ENCODE assay signal across 30 mouse cellular contexts in genomic region chr6:114905253-114906028, GRCm38 (mm10).
DNase-seq lines count a peak whose midpoint lies in the region; ATAC-seq lines count a peak whose summit lies in the region.
"Had no signal": no experiment of that assay in that cellular context is flagged by ENCODE, and none has a peak within 500 bp of the region (broad histone marks: within the 10 kb centered on the region; RNA-seq: fewer than 3 reads in every experiment).

No protein-coding gene starts in this region.

- peaks cover 12% of the 10 kb centered on the region; the same call in 1 of the 2 replicates for H3K36me3 ChIP-seq in heart, embryonic 10.5 days
- 0 out of 2 replicates have a peak, but pooled peaks cover 6% of the 10 kb centered on the region for H3K36me3 ChIP-seq in lung, embryonic 16.5 days (ENCODE audit: control insufficient read depth, insufficient read depth, low read length)
- no peaks in the 10 kb centered on the region for H3K36me3 ChIP-seq in intestine, embryonic 16.5 days (ENCODE audit: control insufficient read depth, insufficient read depth, low read length)
- H3K36me3 ChIP-seq: limb, embryonic 15.5 days; midbrain, embryonic 13.5 days; neural tube, embryonic 15.5 days; stomach, embryonic 15.5 days had no signal

- H3K4me2 ChIP-seq in lung, embryonic 16.5 days (ENCODE audit: low read depth, low read length) = no peak overlapping the region
- H3K4me2 ChIP-seq in intestine, embryonic 16.5 days (ENCODE audit: low read depth, low read length) = no peak overlapping the region
- H3K4me2 ChIP-seq: forebrain, embryonic 12.5 days; heart, embryonic 11.5 days; hindbrain, embryonic 12.5 days; kidney, embryonic 15.5 days; limb, embryonic 15.5 days; midbrain, embryonic 13.5 days; neural tube, embryonic 15.5 days; stomach, embryonic 15.5 days had no signal

- ATAC-seq in lung, embryonic 16.5 days (ENCODE audit: low read depth) = no peak
- ATAC-seq in CD4-positive, CD25-positive, alpha-beta regulatory T cell, adult 4 months = peak; percentile 8
- no peak for ATAC-seq in intestine, embryonic 16.5 days
- ATAC-seq: hindbrain, postnatal 0 days; liver, postnatal 0 days; midbrain, embryonic 13.5 days had no signal

- H3K9me3 ChIP-seq in heart, embryonic 10.5 days = no peaks in the 10 kb centered on the region
- H3K9me3 ChIP-seq in lung, embryonic 16.5 days (ENCODE audit: control insufficient read depth, low read length) = no peaks in the 10 kb centered on the region
- no peaks in the 10 kb centered on the region for H3K9me3 ChIP-seq in intestine, embryonic 16.5 days (ENCODE audit: control insufficient read depth, low read length)
- H3K9me3 ChIP-seq: forebrain, embryonic 12.5 days; hindbrain, embryonic 12.5 days; kidney, embryonic 15.5 days; limb, embryonic 10.5 days; limb, embryonic 15.5 days; midbrain, embryonic 13.5 days; neural tube, embryonic 15.5 days; stomach, embryonic 15.5 days had no signal

- 61% methylated on average over 8 of the region's 8 CpGs for WGBS in heart, embryonic 10.5 days
- 42% methylated on average over 8 of the region's 8 CpGs for WGBS in lung, embryonic 16.5 days
- 71% methylated on average over 8 of the region's 8 CpGs for WGBS in intestine, embryonic 16.5 days

- H3K27me3 ChIP-seq in heart, embryonic 10.5 days (ENCODE audit: insufficient read depth, poor library complexity, severe bottlenecking) = no peaks in the 10 kb centered on the region
- H3K27me3 ChIP-seq in lung, embryonic 16.5 days (ENCODE audit: control insufficient read depth, insufficient read depth, low read depth, low read length) = no peaks in the 10 kb centered on the region
- no peaks in the 10 kb centered on the region for H3K27me3 ChIP-seq in intestine, embryonic 16.5 days (replicated peaks; ENCODE audit: control insufficient read depth, insufficient read depth, low read length)
- H3K27me3 ChIP-seq: forebrain, embryonic 12.5 days; hindbrain, embryonic 12.5 days; kidney, embryonic 15.5 days; limb, embryonic 15.5 days; midbrain, embryonic 13.5 days; neural tube, embryonic 15.5 days; stomach, embryonic 15.5 days had no signal

- H3K4me1 ChIP-seq in heart, embryonic 10.5 days = peaks cover 85% of the 10 kb centered on the region
- H3K4me1 ChIP-seq in lung, embryonic 16.5 days (replicated peaks; ENCODE audit: control insufficient read depth, insufficient read depth, low read length) = peaks cover 75% of the 10 kb centered on the region
- peaks cover 52% of the 10 kb centered on the region for H3K4me1 ChIP-seq in intestine, embryonic 16.5 days (ENCODE audit: control insufficient read depth, insufficient read depth, low read length)

- peak; percentile 86 for DNase-seq in heart, adult 11 months
- no peak for DNase-seq in heart, embryonic 10.5 days (ENCODE audit: low spot score)
- no peak for DNase-seq in lung, adult 18-20 months
- peak; percentile 67 for DNase-seq in induced T-regulatory cell, adult 2 months (ENCODE audit: low read depth)
- DNase-seq in spleen, postnatal 10 days (ENCODE audit: low spot score in 2 of 2) = no peak
- DNase-seq: adrenal gland, adult 8-10 months; cerebellum, adult 9-11 months; gastrocnemius, postnatal 10 days; heart, postnatal 36 days; kidney, adult 18-20 months; kidney, postnatal 25 days; liver, postnatal 0 days; lung, postnatal 14 days; retina, postnatal 1 day; right cerebral cortex, postnatal 14 days; thymus, postnatal 14 days had no signal

- H3K9ac ChIP-seq in lung, embryonic 16.5 days (ENCODE audit: low read length) = 0 out of 2 replicates have a peak overlapping the region, but pooled peaks have one; percentile 18
- H3K9ac ChIP-seq in intestine, embryonic 16.5 days (ENCODE audit: low read depth, low read length) = no peak overlapping the region
- H3K9ac ChIP-seq: forebrain, embryonic 12.5 days; hindbrain, embryonic 12.5 days; kidney, embryonic 15.5 days; limb, embryonic 15.5 days; liver, postnatal 0 days; midbrain, embryonic 13.5 days; neural tube, embryonic 15.5 days; stomach, embryonic 15.5 days had no signal

- no peak overlapping the region for H3K27ac ChIP-seq in heart, embryonic 10.5 days
- H3K27ac ChIP-seq in lung, embryonic 16.5 days (ENCODE audit: low read length) = peak overlapping the region; percentile 8; the same call in 1 of the 2 replicates
- H3K27ac ChIP-seq in intestine, embryonic 16.5 days (ENCODE audit: low read length) = no peak overlapping the region
- H3K27ac ChIP-seq: forebrain, embryonic 12.5 days; hindbrain, embryonic 12.5 days; hindbrain, postnatal 0 days; kidney, embryonic 15.5 days; limb, embryonic 10.5 days; limb, embryonic 15.5 days; midbrain, embryonic 13.5 days; neural tube, embryonic 15.5 days; stomach, embryonic 15.5 days had no signal

- no peak overlapping the region for H3K4me3 ChIP-seq in heart, embryonic 10.5 days
- no peak overlapping the region for H3K4me3 ChIP-seq in lung, embryonic 16.5 days (ENCODE audit: low read length)
- H3K4me3 ChIP-seq in intestine, embryonic 16.5 days (ENCODE audit: low read length) = no peak overlapping the region
- H3K4me3 ChIP-seq: erythroblast, embryonic 14.5 days; forebrain, embryonic 12.5 days; hindbrain, embryonic 12.5 days; kidney, embryonic 15.5 days; limb, embryonic 10.5 days; limb, embryonic 15.5 days; midbrain, embryonic 13.5 days; neural tube, embryonic 15.5 days; stomach, embryonic 15.5 days had no signal

Comparison
In these comparisons a context has a peak if more than half of its experiments do, and no peak if none do; other contexts are left out.
1. DNase-seq: peak in heart, adult 11 months (single experiment) and induced T-regulatory cell, adult 2 months (single experiment); none in heart, embryonic 10.5 days (single experiment), lung, adult 18-20 months (0 of 2) and spleen, postnatal 10 days (0 of 2).